Mouse (Mus musculus) heart, postnatal 0 days (tissue): ENCODE results near the gene Pcdh9.

Source experiments
- CTCF ChIP-seq: IDR thresholded peaks from 2 replicates; pipeline ENCODE4 v1.5.1; 2016; ENCODE audit warnings: antibody characterized with exemption, control low read depth, low read depth
- EP300 ChIP-seq: IDR thresholded peaks from 2 replicates; pipeline ENCODE4 v1.6.1; 2016; ENCODE audit warnings: antibody characterized with exemption, low read depth

- TF ChIP-seq CTCF = no peak
- no peak for TF ChIP-seq EP300
Observed at GRCm38 (mm10) chr14:93143414-93143813, 747.1 kb downstream of the Pcdh9 start.
